Mouse (Mus musculus) limb, embryonic 14.5 days (tissue): ENCODE results near the gene Arhgap19. TPM values are rescaled to one million over a fixed set of nuclear protein-coding genes. Genes with fewer than 3 reads are reported as not detected.

Experiments used
- ATAC-seq: fragments of 200-750 bp; cut with Nextera tagmentation; 2 replicates; pipeline ENCODE4 v1.8.0; 2017; ENCODE audit warnings: low read depth, moderate number of reproducible peaks, moderate TSS enrichment; ENCODE audit not compliant: low FRiP score
- DNase-seq: peaks from one replicate; pipeline ENCODE4 v3.0.0-alpha.2; 2015; ENCODE audit warnings: low spot score
- H3K27ac ChIP-seq: fragments of 300-500 bp; sonication (generic); replicated peaks from 2 replicates; pipeline ENCODE4 v1.5.1; 2014; ENCODE audit warnings: low read depth, mild to moderate bottlenecking, low read length, moderate library complexity, mixed read lengths
- H3K27me3 ChIP-seq: fragments of 300-500 bp; sonication (generic); 2 replicates; pipeline ENCODE4 v1.6.1; 2014; ENCODE audit warnings: low read length, mixed read lengths; ENCODE audit not compliant: control insufficient read depth, insufficient read depth
- H3K36me3 ChIP-seq: fragments of 300-500 bp; sonication (generic); 2 replicates; pipeline ENCODE4 v1.6.1; 2014; ENCODE audit warnings: mild to moderate bottlenecking, low read length, moderate library complexity, mixed read lengths; ENCODE audit not compliant: control insufficient read depth, insufficient read depth
- H3K4me1 ChIP-seq: fragments of 300-500 bp; sonication (generic); 2 replicates; pipeline ENCODE4 v1.6.1; 2014; ENCODE audit warnings: antibody characterized with exemption, low read length, mixed read lengths; ENCODE audit not compliant: control insufficient read depth, insufficient read depth
- H3K4me2 ChIP-seq: fragments of 300-500 bp; sonication (generic); replicated peaks from 2 replicates; pipeline ENCODE4 v1.6.1; 2014; ENCODE audit warnings: low read depth, mild to moderate bottlenecking, low read length, moderate library complexity; ENCODE audit not compliant: severe bottlenecking
- H3K4me3 ChIP-seq: fragments of 300-500 bp; sonication (generic); replicated peaks from 2 replicates; pipeline ENCODE4 v1.5.1; 2014; ENCODE audit warnings: low read length
- H3K9ac ChIP-seq: fragments of 300-500 bp; sonication (generic); 2 replicates; pipeline ENCODE4 v1.6.1; 2014; ENCODE audit warnings: mild to moderate bottlenecking, low read depth, low read length, moderate library complexity; ENCODE audit not compliant: severe bottlenecking
- H3K9me3 ChIP-seq: fragments of 300-500 bp; sonication (generic); 2 replicates; pipeline ENCODE4 v1.6.1; 2016; ENCODE audit warnings: low read length; ENCODE audit not compliant: control insufficient read depth
- POLR2A ChIP-seq: fragments of 200-500 bp; IDR thresholded peaks from 2 replicates; pipeline ENCODE4 v1.8.0; 2012; ENCODE audit warnings: inconsistent platforms, mild to moderate bottlenecking, moderate library complexity, borderline replicate concordance; ENCODE audit not compliant: insufficient read depth, insufficient read length; ENCODE audit errors: extremely low read depth
- WGBS: fragments of 180-500 bp; shearing (Covaris S2); extraction: QIAGEN DNeasy Blood & Tissue Kit; methylation state at CpG from one replicate; pipeline ENCODE4 v1.1.7; 2014; 5-methylcytosine and 5-hydroxymethylcytosine counted together
- polyA plus RNA-seq, 2 experiments: library from polyadenylated mRNA; depleted of rRNA in 1 of 2; stranded (reverse) in 1 of 2; unstranded in 1 of 2; fragments of >200 nt; fragmentation: Nextera tagmentation in 1 of 2; extraction: Ambion mirVana in 1 of 2; gene quantifications; 2 replicates each; pipeline versions ENCODE4 v1.2.1 to v1.2.3; 2012 to 2014

Arhgap19 gene
- polyA plus RNA-seq, 2 experiments, result 18.8 to 19.7 TPM

DNA sequence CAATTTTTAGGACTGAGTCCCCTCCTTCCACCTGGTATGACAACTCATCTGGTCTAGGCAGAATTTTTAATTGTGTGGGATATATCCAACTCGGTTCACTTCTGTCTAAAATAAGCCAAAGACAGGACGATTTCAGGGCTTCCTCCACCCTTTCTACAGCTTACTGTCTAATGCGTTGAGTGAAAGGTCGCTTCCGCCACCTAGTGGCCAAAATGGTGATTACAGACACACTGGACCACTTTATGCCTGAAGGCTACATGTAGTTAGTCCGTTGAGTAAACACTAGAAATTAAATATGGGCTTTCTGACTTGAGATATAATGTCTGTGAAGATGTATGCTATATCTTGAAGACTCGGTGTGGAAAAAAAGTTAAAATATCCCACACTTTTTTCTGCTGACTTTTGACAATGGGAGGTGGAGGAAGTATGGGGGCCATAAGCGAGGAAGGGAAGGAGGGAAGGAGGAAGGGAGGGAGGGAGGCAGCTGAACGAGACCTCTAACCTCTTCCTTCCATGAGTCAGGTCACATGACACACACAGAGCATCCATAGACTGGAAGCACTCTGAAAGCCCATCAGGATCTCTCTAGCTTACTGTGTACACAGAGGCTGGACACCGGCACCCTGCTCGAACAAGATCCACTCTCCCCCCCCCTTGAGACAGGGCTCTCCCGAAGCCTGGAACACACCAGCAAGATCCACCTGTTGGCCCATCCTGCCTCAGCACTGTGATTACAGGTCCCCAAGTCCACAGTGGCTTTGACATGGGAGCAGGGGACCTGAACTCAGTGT is 37.8 kb downstream of the Arhgap19 start:
- no peak overlapping the region for H3K27ac ChIP-seq
- H3K27me3 ChIP-seq, result no peaks in the 10 kb centered on the region
- 30% methylated on average over 12 of the region's 12 CpGs for WGBS
- peak; percentile 95 for DNase-seq
- no peak overlapping the region for H3K4me3 ChIP-seq
- no peak overlapping the region for H3K9ac ChIP-seq
- no peak for TF ChIP-seq POLR2A
- no peaks in the 10 kb centered on the region for H3K9me3 ChIP-seq
- H3K4me2 ChIP-seq, result no peak overlapping the region
- ATAC-seq, result peak; percentile 71; the same call in 1 of the 2 replicates
- H3K4me1 ChIP-seq, result no peaks in the 10 kb centered on the region
- H3K36me3 ChIP-seq, result peaks cover 15% of the 10 kb centered on the region

- DNase-seq, result peak; percentile 17
- Histone ChIP-seq H3K4me3 (no peak overlapping the region), H3K4me1 (no peaks in the 10 kb centered on the region), H3K27ac (no peak overlapping the region), H3K36me3 (no peaks in the 10 kb centered on the region), H3K4me2 (no peak overlapping the region), H3K27me3 (no peaks in the 10 kb centered on the region), H3K9ac (0 out of 2 replicates have a peak overlapping the region, but pooled peaks have one; percentile 7), H3K9me3 (no peaks in the 10 kb centered on the region)
- 36% methylated on average over 9 of the region's 9 CpGs for WGBS
- no peak for TF ChIP-seq POLR2A
- peak; percentile 39; the same call in 1 of the 2 replicates for ATAC-seq
These were observed 40.3 kb downstream of the Arhgap19 start for GRCm38 (mm10) chr19:41761529-41761928.

DNA sequence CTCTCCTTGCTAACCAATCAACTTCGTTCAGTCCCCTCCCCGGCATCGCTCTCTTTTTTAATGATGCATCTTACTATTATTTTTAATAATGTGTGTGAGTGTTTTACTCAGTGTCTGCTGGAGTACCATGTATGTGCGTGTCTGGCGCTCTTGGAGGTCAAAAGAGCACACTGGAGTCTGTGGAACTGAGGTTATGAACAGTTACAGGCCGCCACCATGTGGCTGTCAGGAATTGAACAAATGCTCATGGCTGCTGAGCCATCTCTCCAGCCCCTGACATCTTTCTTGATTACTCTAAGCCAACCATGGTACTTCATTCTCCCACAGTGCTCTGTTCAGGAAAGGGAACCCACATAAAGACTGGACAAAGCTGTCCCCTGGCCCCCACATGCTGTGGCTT is 42.1 kb downstream of the Arhgap19 start:
- no peaks in the 10 kb centered on the region for H3K27me3 ChIP-seq
- H3K9ac ChIP-seq, result no peak overlapping the region
- H3K36me3 ChIP-seq, result no peaks in the 10 kb centered on the region
- no peaks in the 10 kb centered on the region for H3K4me1 ChIP-seq
- no peaks in the 10 kb centered on the region for H3K9me3 ChIP-seq
- no peak overlapping the region for H3K27ac ChIP-seq
- no peak overlapping the region for H3K4me3 ChIP-seq
- TF ChIP-seq POLR2A, result no peak
- WGBS, result 77% methylated on average over 6 of the region's 6 CpGs
- no peak overlapping the region for H3K4me2 ChIP-seq
- no peak for DNase-seq
- ATAC-seq, result no peak

DNA sequence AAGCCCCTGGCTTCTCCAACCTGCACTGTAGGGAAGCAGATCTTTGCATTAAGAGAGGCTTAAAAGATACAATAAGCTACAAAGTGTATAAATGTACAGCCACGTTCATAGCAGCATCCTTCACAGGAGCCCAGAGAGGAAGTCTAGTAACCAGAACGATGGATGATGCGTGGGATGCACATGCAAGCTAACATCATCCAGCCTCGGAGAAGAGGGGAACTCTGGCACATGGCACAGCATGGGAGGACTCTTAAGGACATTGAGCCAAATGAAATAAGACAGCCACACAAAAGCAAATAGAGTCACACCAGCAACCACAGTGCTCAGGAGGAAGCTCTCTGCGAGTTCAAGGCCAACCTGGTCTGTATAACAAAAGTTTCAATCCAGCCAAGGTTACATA is 42.6 kb downstream of the Arhgap19 start:
- 88% methylated on average over 5 of the region's 5 CpGs for WGBS
- Histone ChIP-seq H3K27ac (no peak overlapping the region), H3K4me2 (no peak overlapping the region), H3K4me1 (no peaks in the 10 kb centered on the region), H3K9me3 (no peaks in the 10 kb centered on the region), H3K27me3 (no peaks in the 10 kb centered on the region), H3K36me3 (no peaks in the 10 kb centered on the region), H3K9ac (no peak overlapping the region), H3K4me3 (no peak overlapping the region)
- no peak for ATAC-seq
- DNase-seq, result no peak
- TF ChIP-seq POLR2A, result no peak

DNA sequence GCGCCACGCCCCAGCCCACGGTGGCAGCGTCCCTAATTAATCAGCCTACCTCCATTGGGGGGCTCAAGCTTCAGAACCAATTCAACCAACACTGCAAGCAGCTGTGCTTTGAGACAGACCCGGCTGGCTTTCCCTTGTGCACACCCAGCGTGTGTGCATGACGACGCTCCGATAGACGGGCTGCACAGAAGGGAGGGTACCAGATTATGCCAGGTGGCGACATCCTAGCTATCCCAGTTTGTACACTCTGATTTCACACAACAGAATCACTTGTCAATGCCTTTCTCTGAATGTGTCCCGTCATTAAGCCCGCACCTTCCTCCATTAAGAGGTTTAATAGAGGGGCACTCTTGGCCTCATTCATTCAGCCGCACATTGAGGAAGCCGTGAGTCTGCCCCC is 47.1 kb downstream of the Arhgap19 start:
- 72% methylated on average over 15 of the region's 15 CpGs for WGBS
- DNase-seq, result no peak

More for the DNA sequence above, 47.1 kb downstream of the Arhgap19 start:
- no peaks in the 10 kb centered on the region for H3K4me1 ChIP-seq
- H3K27me3 ChIP-seq, result no peaks in the 10 kb centered on the region
- H3K4me3 ChIP-seq, result no peak overlapping the region
- H3K9me3 ChIP-seq, result no peaks in the 10 kb centered on the region
- H3K27ac ChIP-seq, result no peak overlapping the region
- no peak overlapping the region for H3K9ac ChIP-seq
- no peak for TF ChIP-seq POLR2A
- H3K4me2 ChIP-seq, result no peak overlapping the region
- ATAC-seq, result no peak
- no peaks in the 10 kb centered on the region for H3K36me3 ChIP-seq
